Mouse (Mus musculus) liver, embryonic 11.5 days (tissue): ENCODE data around the gene Donson. TPM values are rescaled to one million over a fixed set of nuclear protein-coding genes. Genes with fewer than 3 reads are reported as not detected.

Experiments
- ATAC-seq: fragments of 200-750 bp; cut with Nextera tagmentation; replicated peaks from 2 replicates; pipeline ENCODE4 v1.8.0; 2017; ENCODE audit warnings: moderate number of reproducible peaks, mild to moderate bottlenecking, moderate TSS enrichment, moderate library complexity; ENCODE audit not compliant: low FRiP score
- DNase-seq: peaks from one replicate; pipeline ENCODE4 v3.0.0-alpha.2; 2017; ENCODE audit warnings: low spot score
- H3K27ac ChIP-seq: fragments of 300-500 bp; sonication (generic); 2 replicates; pipeline ENCODE4 v1.5.1; 2014; ENCODE audit warnings: mild to moderate bottlenecking, low read depth, low read length, control low read depth
- H3K27me3 ChIP-seq: fragments of 300-500 bp; sonication (generic); replicated peaks from 2 replicates; pipeline ENCODE4 v1.6.1; 2014; ENCODE audit warnings: low read length, mixed read lengths; ENCODE audit not compliant: control insufficient read depth, insufficient read depth
- H3K36me3 ChIP-seq: fragments of 300-500 bp; sonication (generic); 2 replicates; pipeline ENCODE4 v1.6.1; 2014; ENCODE audit warnings: mild to moderate bottlenecking, low read length, moderate library complexity, mixed read lengths; ENCODE audit not compliant: control insufficient read depth, insufficient read depth
- H3K4me1 ChIP-seq: fragments of 300-500 bp; sonication (generic); replicated peaks from 2 replicates; pipeline ENCODE4 v1.6.1; 2014; ENCODE audit warnings: low read length, mixed read lengths; ENCODE audit not compliant: control insufficient read depth, insufficient read depth
- H3K4me2 ChIP-seq: fragments of 300-500 bp; sonication (generic); 2 replicates; pipeline ENCODE4 v1.6.1; 2014; ENCODE audit warnings: mild to moderate bottlenecking, control low read depth, moderate library complexity
- H3K4me3 ChIP-seq: fragments of 300-500 bp; sonication (generic); 2 replicates; pipeline ENCODE4 v1.5.1; 2014; ENCODE audit warnings: low read depth, low read length, control low read depth
- H3K9ac ChIP-seq: fragments of 300-500 bp; sonication (generic); 2 replicates; pipeline ENCODE4 v1.6.1; 2014; ENCODE audit warnings: low read depth, low read length, control low read depth
- H3K9me3 ChIP-seq: fragments of 300-500 bp; sonication (generic); 2 replicates; pipeline ENCODE4 v1.6.1; 2016; ENCODE audit warnings: low read length, inconsistent platforms, mixed read lengths; ENCODE audit not compliant: control insufficient read depth
- WGBS: fragments of 180-500 bp; shearing (Covaris S2); extraction: QIAGEN DNeasy Blood & Tissue Kit; methylation state at CpG from one replicate; pipeline ENCODE4 v1.1.7; 2014; 5-methylcytosine and 5-hydroxymethylcytosine counted together
- polyA plus RNA-seq: library from polyadenylated mRNA; unstranded; fragments of >200 nt; fragmentation: Nextera tagmentation; extraction: Ambion mirVana; gene quantifications from 2 replicates; pipeline ENCODE4 v1.2.1, GENCODE M21; 2014

Donson gene
- polyA plus RNA-seq, 1 experiment from 2014 or later: 38.3 TPM

- H3K27ac ChIP-seq: no peak overlapping the region
- ATAC-seq (no peak), DNase-seq (no peak)
- WGBS: 94% methylated on average over 9 of the region's 9 CpGs
- H3K9me3 ChIP-seq: no peaks in the 10 kb centered on the region
- H3K36me3 ChIP-seq: peaks cover 79% of the 10 kb centered on the region
- H3K4me3 ChIP-seq: no peak overlapping the region
- H3K4me1 ChIP-seq: peaks cover 4% of the 10 kb centered on the region; the same call in 1 of the 2 replicates
- H3K4me2 ChIP-seq: no peak overlapping the region
- H3K27me3 ChIP-seq: no peaks in the 10 kb centered on the region
- no peak overlapping the region for H3K9ac ChIP-seq
Observed at GRCm38 (mm10) chr16:91655285-91655684, 33.3 kb downstream of the Donson start.

GRCm38 (mm10) chr16:91652191-91652590, 36.4 kb downstream of the Donson start:
- Histone ChIP-seq H3K9ac (no peak overlapping the region), H3K27ac (no peak overlapping the region), H3K9me3 (no peaks in the 10 kb centered on the region), H3K27me3 (no peaks in the 10 kb centered on the region), H3K4me2 (no peak overlapping the region), H3K4me3 (no peak overlapping the region), H3K4me1 (peaks cover 10% of the 10 kb centered on the region), H3K36me3 (peaks cover 48% of the 10 kb centered on the region)
- DNase-seq: no peak
- ATAC-seq: no peak
- WGBS: 97% methylated on average over 3 of the region's 3 CpGs

GRCm38 (mm10) chr16:91649781-91650180, 38.8 kb downstream of the Donson start:
- Histone ChIP-seq H3K4me3 (no peak overlapping the region), H3K4me1 (peaks cover 13% of the 10 kb centered on the region), H3K36me3 (peaks cover 24% of the 10 kb centered on the region), H3K27me3 (no peaks in the 10 kb centered on the region), H3K9me3 (no peaks in the 10 kb centered on the region), H3K9ac (no peak overlapping the region), H3K27ac (no peak overlapping the region), H3K4me2 (peak overlapping the region; percentile 45)
- no peak for DNase-seq
- no peak for ATAC-seq

- H3K27ac ChIP-seq: no peak overlapping the region
- no peak for ATAC-seq
- H3K27me3 ChIP-seq: no peaks in the 10 kb centered on the region
- no peak for DNase-seq
- peak overlapping the region; percentile 53 for H3K9ac ChIP-seq
- peak overlapping the region; percentile 79 for H3K4me2 ChIP-seq
- no peaks in the 10 kb centered on the region for H3K9me3 ChIP-seq
- peaks cover 18% of the 10 kb centered on the region for H3K4me1 ChIP-seq
- peak overlapping the region; percentile 83 for H3K4me3 ChIP-seq
- H3K36me3 ChIP-seq: peaks cover 19% of the 10 kb centered on the region
- WGBS: 42% methylated on average over 3 of the region's 3 CpGs
Observed at GRCm38 (mm10) chr16:91649246-91649645, 39.3 kb downstream of the Donson start.

GRCm38 (mm10) chr16:91648220-91648550, 40.4 kb downstream of the Donson start:
- Histone ChIP-seq H3K9ac (peak overlapping the region; percentile 77), H3K36me3 (peaks cover 19% of the 10 kb centered on the region), H3K4me1 (peaks cover 19% of the 10 kb centered on the region), H3K4me2 (peak overlapping the region; percentile 79), H3K9me3 (no peaks in the 10 kb centered on the region), H3K27ac (peak overlapping the region; percentile 92), H3K4me3 (peak overlapping the region; percentile 83), H3K27me3 (no peaks in the 10 kb centered on the region)
- ATAC-seq: peak; percentile 61
- under 1% methylated on average over 25 of the region's 25 CpGs for WGBS
- peak; percentile 82 for DNase-seq

GRCm38 (mm10) chr16:91647461-91648219, 40.9 kb downstream of the Donson start, which contains the start of gene Son:
Gene Son, plus strand, starts transcription at chr16:91647506.
- ATAC-seq (peak; percentile 88), DNase-seq (peak; percentile 90)
- H3K4me1 ChIP-seq: peaks cover 19% of the 10 kb centered on the region
- H3K4me2 ChIP-seq: peak within 1 kb of the TSS; percentile 99
- H3K27me3 ChIP-seq: no peaks in the 10 kb centered on the region
- WGBS: under 1% methylated on average over 70 of the region's 70 CpGs
- H3K9me3 ChIP-seq: no peaks in the 10 kb centered on the region
- peak within 1 kb of the TSS; percentile 83 for H3K4me3 ChIP-seq
- peak within 1 kb of the TSS; percentile 99 for H3K27ac ChIP-seq
- H3K9ac ChIP-seq: peak within 1 kb of the TSS; percentile 96
- H3K36me3 ChIP-seq: peaks cover 23% of the 10 kb centered on the region

GRCm38 (mm10) chr16:91646681-91647419, 41.7 kb downstream of the Donson start, which contains the start of gene Gart:
Gene Gart, minus strand, starts transcription at chr16:91646952.
- ATAC-seq (peak; percentile 88), DNase-seq (peak; percentile 95)
- H3K36me3 ChIP-seq: peaks cover 20% of the 10 kb centered on the region
- under 1% methylated on average over 59 of the region's 59 CpGs for WGBS
- H3K9me3 ChIP-seq: no peaks in the 10 kb centered on the region
- peak within 1 kb of the TSS; percentile 99 for H3K27ac ChIP-seq
- no peaks in the 10 kb centered on the region for H3K27me3 ChIP-seq
- H3K4me1 ChIP-seq: peaks cover 15% of the 10 kb centered on the region
- H3K4me2 ChIP-seq: peak within 1 kb of the TSS; percentile 99
- peak within 1 kb of the TSS; percentile 96 for H3K9ac ChIP-seq
- H3K4me3 ChIP-seq: peak within 1 kb of the TSS; percentile 83

- Histone ChIP-seq H3K4me3 (peak overlapping the region; percentile 83), H3K9ac (peak overlapping the region; percentile 96), H3K4me2 (peak overlapping the region; percentile 99), H3K27ac (peak overlapping the region; percentile 99; the same call in 1 of the 2 replicates), H3K4me1 (peaks cover 15% of the 10 kb centered on the region), H3K9me3 (no peaks in the 10 kb centered on the region), H3K36me3 (peaks cover 22% of the 10 kb centered on the region; the same call in 1 of the 2 replicates), H3K27me3 (no peaks in the 10 kb centered on the region)
- ATAC-seq: no peak
- WGBS: under 1% methylated on average over 11 of the region's 11 CpGs
- no peak for DNase-seq
Observed at GRCm38 (mm10) chr16:91645995-91646602, 42.5 kb downstream of the Donson start.
